Mouse (Mus musculus) layer of hippocampus, adult 9-11 months (tissue): ENCODE measurements at regions not wholly inside any gene's neighbourhood (a gene's known extent, or its start where the extent isn't known, plus 50 kb on each side); places are given as distances from the start of the nearest gene placed in this dataset.

Experiments used
- DNase-seq: peaks from one replicate; pipeline ENCODE4 v3.0.0; 2022

DNA sequence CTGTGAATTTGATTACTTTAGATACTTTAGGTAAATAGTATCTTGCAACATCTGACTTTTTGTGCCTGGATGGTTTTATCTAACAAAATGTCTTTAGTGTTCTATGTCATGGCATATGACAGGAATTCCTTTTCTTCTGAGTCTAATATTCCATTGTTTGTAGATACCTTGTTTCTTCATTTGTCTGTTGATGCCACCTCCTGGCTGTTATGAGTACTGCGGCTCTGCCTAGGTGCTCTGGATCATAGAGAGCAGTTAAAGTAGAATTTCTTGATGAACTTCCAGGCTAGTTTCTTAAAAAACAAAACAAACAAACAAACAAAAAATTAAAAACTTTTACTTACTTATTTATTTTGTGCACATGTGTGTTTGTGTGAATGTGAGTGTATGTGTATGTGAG, 83.6 kb upstream of the Kif2a start:
- DNase-seq = peak; percentile 29

DNA sequence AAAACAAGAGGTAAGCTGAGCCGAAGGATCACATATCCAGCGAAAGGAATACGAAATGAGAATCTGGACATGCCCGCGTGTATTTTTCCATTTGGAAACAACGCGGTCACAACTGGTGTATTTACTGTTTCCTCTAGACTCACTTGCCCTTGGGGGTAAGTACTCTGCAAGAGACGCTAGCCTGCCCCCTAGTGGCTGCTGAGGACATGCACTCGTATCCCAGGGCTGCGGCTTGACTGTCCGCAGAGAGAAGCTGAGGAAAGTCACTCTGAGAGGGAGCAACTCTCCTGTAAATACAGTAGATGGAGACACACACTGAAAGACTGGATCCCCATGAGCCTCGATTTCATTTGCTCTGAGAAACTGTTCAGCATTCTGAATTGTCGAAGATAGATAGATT, 79.7 kb upstream of the Kif2a start:
- DNase-seq = peak; percentile 82

DNA sequence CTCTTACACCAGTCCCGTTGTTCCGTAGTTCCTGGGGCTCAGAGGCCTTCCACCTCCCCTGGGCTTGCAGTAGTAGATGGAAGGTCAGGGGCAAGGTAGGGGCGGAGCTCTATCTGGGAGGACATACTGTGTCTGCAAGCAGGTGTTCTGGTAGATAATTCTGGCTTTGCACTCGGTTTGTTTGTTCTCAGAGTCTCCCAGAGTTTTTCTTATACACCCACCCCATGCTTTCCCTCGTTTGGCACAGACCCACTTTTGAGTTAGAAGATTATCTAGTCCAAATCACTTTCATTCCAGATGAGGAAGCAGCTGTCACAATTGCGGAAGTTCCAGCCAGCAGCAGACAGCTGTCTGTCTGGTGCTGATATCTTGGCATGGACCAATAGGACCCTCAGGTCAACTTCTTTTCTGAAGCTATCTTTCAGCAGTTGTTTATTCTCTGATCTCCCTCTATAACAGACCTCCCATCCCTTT, 79.0 kb upstream of the Kif2a start:
- no peak for DNase-seq

DNA sequence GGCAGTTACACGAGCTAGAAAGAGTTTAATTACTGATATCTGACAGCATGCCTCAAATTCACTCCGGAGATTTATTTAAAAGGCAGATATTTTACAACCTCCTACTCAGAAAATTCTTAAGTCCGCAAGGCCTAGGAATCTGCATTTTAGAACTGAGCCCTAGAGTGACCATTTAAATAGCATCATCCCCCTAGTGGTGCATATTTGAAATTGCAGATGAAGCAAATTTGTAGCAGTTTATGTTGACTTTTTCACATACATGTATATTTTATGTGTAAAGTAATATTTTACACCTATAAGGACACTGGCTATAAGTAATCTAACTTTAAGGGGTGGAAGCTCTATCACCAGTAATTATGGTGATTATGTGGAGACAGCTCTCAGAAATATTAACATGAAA, 78.2 kb upstream of the Kif2a start:
- no peak for DNase-seq

DNA sequence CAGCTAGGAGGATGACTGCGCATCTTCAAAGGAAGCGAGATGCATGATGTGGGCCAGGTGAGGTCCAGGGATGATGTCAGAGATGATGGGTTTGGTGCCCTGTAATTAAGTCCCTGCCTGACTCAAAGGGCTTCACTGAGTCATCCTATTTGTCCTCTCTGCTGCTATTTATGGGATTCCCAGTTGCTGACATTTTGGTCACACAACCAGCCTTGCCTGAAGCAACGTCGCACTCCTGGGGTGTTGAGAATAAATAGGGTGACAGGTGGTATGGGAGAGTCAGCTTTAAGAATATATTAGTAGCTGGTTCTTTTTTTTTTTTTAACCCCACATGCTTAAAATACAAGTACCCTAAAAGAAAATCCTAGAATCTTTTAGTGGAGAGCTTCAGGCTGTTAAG, 75.1 kb upstream of the Kif2a start:
- no peak for DNase-seq

DNA sequence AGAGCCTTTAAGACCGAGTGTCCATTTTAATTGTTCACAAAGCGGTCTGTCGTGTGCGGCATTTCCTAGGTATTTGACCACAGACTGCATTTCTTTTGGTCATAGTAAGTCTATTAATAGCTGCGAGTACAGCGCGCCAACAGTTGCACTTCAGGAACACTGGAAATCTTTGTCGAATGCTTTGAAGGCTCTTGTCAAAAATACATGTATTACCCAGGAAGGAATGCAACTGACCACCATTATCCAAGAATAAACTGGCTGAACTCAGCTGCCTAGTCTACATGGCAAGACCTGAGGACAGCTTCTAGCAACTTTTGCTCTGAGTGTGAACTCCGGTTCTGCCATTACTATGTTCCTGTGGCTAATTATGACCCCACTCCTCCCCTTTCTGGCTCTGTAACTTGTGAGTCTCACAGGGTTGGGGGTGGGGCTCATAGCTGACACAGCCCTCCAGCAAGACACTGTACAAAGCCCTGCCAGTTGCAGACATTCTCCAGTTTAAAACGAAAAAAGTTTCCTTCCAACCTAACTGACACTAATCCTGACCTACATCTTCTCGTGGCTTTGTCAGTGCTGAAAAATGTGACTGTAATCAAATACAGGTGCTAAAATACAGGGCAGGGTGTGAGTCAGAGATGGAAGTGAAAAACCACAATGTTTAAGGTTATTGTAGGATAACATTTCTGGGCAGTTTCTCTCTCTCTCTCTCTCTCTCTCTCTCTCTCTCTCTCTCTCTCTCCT, 73.2 kb upstream of the Kif2a start:
- DNase-seq = no peak

DNA sequence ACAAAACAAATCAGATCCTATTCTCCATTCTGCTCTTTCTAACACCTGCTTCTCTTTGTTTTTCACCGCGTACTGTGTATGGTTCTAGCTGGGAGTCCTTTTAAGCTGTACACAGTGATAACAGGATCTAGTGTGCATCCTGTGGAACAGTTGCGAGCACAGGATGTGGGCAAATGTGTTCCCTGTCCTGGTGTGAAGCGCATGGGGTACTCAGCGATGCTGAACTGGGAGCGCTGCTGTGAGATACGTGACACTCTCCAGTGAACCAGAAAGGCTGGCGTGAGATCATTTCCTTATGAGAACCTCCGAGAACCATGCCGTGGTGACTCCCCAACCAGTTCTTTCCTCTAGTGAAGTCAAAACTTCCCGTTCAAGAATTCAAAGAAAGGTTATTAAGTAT, 72.6 kb upstream of the Kif2a start:
- no peak for DNase-seq

DNA sequence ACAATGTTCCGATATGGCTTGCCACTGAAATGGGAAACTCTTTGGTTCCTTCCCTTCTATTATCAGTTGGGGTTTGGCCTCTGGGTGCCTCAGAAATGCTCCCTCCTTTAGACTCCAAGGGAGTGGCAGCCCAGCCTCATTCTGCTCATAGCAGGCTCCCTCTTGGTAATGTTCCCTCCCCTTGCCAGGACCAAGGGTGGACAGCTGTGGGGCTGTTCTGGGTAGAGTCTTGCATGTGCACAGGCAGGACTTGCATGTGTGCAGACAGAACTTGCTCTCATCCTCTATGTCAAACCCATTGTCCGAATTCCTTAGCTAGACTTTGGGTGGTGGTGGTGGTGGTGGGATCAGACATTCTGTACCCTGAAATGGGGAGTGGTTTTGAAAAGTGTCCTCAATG, 71.8 kb upstream of the Kif2a start:
- no peak for DNase-seq

DNA sequence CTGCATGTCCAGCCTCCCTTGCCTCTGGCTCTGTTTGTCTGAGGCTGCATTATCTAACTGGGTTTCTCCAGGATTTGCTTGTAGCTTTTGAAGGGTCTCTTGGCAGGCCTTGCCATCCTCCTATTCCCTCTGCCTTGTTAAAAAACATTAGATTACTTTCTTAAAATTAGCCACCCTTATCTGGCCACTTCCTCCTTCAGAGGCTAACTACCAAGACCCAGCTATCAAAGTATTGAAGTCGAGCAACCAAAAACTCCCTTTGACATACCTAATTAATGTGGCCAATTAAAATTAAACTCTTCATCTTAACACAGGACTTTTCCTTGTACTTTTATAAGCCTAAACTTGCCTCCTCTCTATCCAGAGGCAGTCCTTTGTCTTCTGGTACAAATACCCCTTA, 66.3 kb upstream of the Kif2a start:
- no peak for DNase-seq

DNA sequence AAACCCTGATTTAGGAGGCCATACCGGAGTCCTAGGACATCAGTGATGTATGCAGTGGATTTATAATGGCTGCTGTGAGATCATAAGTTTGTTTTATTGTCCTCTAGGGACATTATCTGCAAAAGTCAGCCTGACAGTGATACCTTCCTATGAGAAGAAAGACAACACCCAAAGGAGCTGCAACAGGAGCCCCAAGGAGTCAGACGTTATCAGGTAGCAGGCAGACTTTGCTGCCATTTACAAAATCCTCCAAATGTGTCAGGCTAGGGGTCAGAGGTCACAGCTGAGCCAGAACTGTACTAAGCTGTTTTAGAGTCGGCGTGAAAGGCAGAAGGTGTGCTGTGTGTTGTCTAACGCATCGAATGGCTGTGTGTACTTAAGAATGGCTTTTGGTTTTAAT, 65.4 kb upstream of the Kif2a start:
- DNase-seq = no peak

DNA sequence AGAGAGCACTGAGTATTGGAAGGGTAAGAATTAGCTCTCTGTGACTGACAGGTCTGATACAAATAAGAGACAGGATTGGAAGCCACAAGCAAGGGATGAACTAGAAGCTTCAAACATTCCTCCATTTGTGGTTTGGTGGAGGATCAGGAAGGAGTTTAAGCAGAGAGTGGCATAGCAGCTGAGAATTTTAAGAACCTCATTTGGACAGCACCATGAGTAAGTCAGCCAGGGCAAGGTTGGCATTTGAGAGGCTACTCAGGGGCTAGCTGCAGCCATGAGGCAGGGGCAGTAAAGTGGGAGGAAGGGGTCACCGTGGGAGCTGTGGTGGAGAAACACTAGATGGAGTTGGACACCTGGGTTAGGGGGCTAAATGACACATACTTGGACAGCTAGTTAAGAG, 56.2 kb upstream of the Kif2a start:
- no peak for DNase-seq

DNA sequence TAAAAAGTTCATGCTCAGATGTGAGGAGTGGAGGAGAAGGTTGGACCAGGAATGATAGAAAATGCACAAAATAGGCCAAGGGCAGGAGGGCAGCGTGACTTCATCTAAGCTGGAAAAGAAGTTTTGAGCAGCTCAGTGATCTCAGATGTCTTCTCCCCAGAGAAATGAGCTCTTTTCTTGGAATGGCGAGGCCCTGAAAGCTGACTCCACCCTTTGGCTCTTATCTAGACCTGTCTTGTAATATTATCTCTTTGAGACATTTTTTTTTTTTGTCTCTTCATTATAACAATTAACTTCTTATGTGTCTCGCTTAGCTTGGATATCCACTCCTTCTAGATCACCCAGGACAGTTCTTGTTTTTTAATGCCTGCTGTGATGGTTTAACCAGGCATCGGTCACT, 53.0 kb upstream of the Kif2a start:
- DNase-seq = no peak

DNA sequence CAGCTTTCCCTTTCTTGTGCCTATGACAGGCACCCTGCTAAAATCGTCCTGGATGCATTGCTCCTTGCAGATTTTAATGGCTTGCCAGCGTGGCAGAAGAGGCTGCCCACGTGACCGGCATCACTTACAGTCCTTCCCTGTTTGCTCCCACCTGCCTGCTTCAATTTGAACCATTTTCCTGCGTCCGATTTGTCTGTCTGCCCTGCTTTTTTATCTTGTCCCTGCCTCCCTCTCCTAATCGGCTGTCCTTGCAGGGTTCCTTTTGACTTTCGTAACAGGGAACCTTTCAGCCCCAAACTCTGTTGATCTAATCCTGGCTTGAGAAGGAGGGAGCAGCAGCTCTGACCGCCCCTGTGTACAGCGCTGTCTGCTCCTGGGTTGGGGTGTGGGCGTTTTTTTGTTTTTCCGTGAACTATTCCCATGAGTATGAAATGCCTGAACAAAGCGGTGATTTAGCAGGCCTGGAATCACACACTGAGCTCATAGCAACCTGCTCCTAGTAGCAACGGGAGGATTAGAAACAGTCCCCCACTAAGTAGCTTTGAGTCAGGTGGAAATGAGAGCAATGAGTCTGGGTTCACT, 51.2 kb upstream of the Kif2a start:
- DNase-seq = peak; percentile 41

DNA sequence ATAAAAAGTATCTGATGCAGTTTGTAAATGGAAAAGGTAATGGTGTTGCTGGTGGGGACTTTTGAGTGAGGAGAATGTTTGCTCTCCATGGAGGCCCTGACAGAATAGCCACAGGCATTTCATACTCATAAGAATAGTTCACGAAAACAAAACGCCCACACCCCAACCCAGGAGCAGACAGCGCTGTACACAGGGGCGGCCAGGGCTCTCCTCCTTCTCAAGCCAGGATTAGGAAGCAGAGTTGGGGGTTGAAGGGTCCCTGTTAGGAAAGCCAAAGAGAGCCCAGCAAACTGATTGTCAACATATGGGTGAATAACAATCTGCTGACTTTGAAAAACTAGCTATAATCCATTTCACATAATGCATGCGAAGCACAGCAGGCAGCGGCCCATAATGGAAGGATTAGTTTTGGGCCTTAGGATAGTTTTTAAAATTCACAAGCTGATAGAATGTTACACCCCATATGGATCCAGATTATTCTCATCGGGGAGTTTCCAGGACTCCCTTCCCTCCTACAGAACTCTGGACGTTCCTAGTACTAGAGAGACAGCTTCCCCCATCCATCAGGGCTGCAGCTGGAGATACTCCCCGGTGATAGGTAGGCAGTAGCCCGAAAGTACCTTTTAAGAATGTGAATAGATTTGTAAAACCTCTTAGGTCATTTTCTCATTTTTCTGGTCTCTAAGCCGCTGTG, 50.6 kb upstream of the Kif2a start:
- DNase-seq = no peak
